Mouse (Mus musculus): ENCODE results near the gene Otop3. TPM values are rescaled to one million over a fixed set of nuclear protein-coding genes. Genes with fewer than 3 reads are reported as not detected.

Otop3 gene
- polyA plus RNA-seq, 1 experiment from 2014 or later, result 2.3 TPM

DNA sequence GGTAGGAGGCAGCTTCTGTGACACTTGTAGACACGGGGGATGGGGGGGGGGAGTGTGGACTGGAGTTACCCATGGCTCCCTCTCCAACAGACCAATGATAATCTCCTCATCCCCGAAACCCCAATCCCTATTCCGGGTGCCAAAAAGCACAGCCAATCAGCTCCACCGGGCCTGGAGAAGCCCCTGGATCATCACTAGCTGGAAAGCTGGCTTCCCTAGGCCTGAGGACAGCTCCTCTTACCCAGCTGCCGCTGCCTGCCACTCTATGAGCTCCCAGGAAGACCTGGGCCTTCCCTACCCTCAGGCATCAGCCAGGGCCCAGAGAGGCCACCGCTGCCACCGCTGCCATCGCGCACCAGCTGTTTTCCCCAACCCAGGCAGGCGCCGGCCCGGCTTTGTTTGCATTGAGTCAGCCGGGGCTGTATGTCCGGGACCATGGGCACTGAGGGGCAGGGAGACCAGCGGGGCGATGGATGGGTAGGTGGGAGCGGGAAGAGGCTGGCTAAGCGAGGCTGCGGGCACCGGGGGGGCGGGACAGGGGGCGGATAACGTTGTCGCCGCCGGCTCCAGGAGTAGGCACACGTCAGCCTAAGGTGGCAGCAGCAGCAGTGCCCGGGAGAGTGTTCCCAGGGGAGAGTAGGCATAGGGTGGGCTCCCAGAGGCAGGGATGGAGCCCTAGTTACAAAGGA lies 32.3 kb downstream of the Otop3 start:
- ATAC-seq, result peak; percentile 85
- Histone ChIP-seq H3K9me3 (ENCODE audit: control insufficient read depth, low read length) (no peaks in the 10 kb centered on the region), H3K27me3 (replicated peaks; ENCODE audit: control insufficient read depth, insufficient read depth, low read length) (no peaks in the 10 kb centered on the region), H3K27ac (ENCODE audit: low read depth, low read length) (peak overlapping the region; percentile 90), H3K4me2 (ENCODE audit: low read length) (peak overlapping the region; percentile 86), H3K9ac (ENCODE audit: low read depth, low read length) (peak overlapping the region; percentile 88), H3K4me3 (ENCODE audit: low read length) (peak overlapping the region; percentile 78), H3K36me3 (ENCODE audit: control insufficient read depth, insufficient read depth, low read length) (no peaks in the 10 kb centered on the region), H3K4me1 (ENCODE audit: control insufficient read depth, insufficient read depth, low read depth, low read length) (peaks cover 18% of the 10 kb centered on the region)
- WGBS, result 1% methylated on average over 28 of the region's 28 CpGs

DNA sequence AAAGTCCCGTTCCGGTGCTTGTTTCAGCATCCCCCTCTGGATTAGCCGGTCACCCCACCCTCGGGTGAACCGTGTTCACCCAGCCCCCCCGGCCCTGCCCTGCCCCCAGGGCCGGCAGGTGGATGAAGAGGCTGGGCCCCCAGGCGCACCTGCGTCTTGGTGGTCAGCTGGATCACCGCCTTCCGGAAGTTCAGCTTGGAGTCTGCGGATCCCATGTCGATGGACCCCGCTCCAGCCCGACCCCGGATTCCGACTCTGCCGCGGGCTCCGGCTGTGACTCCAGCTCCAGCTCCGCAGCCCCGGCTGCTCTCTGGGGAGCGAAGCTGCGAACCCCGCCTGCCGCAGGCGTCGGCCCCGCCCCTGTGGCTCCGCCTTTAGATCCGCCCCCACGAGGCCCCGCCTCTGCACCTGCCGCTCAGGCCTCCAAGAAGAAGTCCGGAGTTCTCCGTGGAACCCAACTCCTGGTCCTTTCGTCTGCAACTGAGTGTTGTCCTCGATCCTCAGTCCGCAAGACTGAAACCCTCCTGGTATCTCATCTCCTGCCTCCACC lies 32.9 kb downstream of the Otop3 start, which contains the start of gene Hid1:
Hid1 (minus strand) TSS at position 362 of the 550 bp plus-strand sequence.
- ATAC-seq, result peak; percentile 81
- Histone ChIP-seq H3K27ac (ENCODE audit: low read depth, low read length) (peak within 1 kb of the TSS; percentile 90), H3K9me3 (ENCODE audit: control insufficient read depth, low read length) (no peaks in the 10 kb centered on the region), H3K4me3 (ENCODE audit: low read length) (peak within 1 kb of the TSS; percentile 78), H3K4me1 (ENCODE audit: control insufficient read depth, insufficient read depth, low read depth, low read length) (peaks cover 18% of the 10 kb centered on the region), H3K27me3 (replicated peaks; ENCODE audit: control insufficient read depth, insufficient read depth, low read length) (no peaks in the 10 kb centered on the region), H3K36me3 (ENCODE audit: control insufficient read depth, insufficient read depth, low read length) (no peaks in the 10 kb centered on the region), H3K4me2 (ENCODE audit: low read length) (peak within 1 kb of the TSS; percentile 86), H3K9ac (ENCODE audit: low read depth, low read length) (peak within 1 kb of the TSS; percentile 88)
- under 1% methylated on average over 32 of the region's 39 CpGs for WGBS

DNA sequence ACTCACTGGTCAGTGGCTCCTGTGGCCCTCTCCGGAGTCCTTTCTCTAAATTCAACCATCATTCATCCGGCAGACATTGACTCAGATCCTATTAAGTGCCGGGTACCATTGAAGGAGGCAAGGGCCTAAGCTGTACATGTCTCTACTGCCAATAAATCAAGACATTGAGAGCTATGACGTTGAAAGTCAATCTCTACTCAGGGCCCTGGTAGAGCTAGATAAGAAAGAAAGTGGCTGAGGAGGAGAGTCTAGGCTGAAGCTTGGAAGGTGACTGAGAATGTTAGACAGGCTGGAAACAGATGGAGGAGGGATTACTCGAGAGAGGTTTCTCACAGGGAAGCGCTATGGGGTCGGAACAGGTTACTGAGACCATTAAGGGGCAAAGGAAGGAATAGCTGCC lies 35.8 kb downstream of the Otop3 start:
- ATAC-seq, result no peak
- Histone ChIP-seq H3K9ac (ENCODE audit: low read depth, low read length) (no peak overlapping the region), H3K9me3 (ENCODE audit: control insufficient read depth, low read length) (no peaks in the 10 kb centered on the region), H3K27me3 (replicated peaks; ENCODE audit: control insufficient read depth, insufficient read depth, low read length) (no peaks in the 10 kb centered on the region), H3K36me3 (ENCODE audit: control insufficient read depth, insufficient read depth, low read length) (no peaks in the 10 kb centered on the region), H3K4me3 (ENCODE audit: low read length) (no peak overlapping the region), H3K4me2 (ENCODE audit: low read length) (no peak overlapping the region), H3K27ac (ENCODE audit: low read depth, low read length) (no peak overlapping the region), H3K4me1 (ENCODE audit: control insufficient read depth, insufficient read depth, low read depth, low read length) (peaks cover 26% of the 10 kb centered on the region)
- WGBS, result 52% methylated on average over 7 of the region's 7 CpGs

DNA sequence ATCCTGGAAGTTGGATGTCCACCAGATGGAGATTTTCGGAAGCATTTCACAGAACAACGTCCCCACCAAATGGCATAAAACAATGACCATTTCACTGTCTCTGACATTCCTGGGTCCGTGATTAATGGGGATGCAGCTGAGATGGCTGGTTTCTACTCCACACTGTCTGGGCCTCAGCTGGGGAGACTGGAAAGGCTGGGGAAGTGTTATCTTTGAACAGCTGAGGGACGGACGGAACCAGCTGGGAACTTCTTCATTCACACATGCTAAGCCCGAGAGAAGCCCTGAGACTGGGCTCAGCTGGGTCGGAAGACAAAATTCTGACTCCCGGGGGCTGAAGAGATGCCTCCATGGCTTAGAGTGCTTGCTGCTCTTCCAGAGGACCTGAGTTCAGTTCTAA lies 36.8 kb downstream of the Otop3 start:
- WGBS, result 56% methylated on average over 8 of the region's 8 CpGs
- H3K9me3 ChIP-seq (ENCODE audit: control insufficient read depth, low read length), result no peaks in the 10 kb centered on the region
- no peak for ATAC-seq
- H3K4me2 ChIP-seq (ENCODE audit: low read length), result no peak overlapping the region
- H3K36me3 ChIP-seq (ENCODE audit: control insufficient read depth, insufficient read depth, low read length), result no peaks in the 10 kb centered on the region
- no peak overlapping the region for H3K9ac ChIP-seq (ENCODE audit: low read depth, low read length)
- peaks cover 16% of the 10 kb centered on the region for H3K4me1 ChIP-seq (ENCODE audit: control insufficient read depth, insufficient read depth, low read depth, low read length)
- no peak overlapping the region for H3K27ac ChIP-seq (ENCODE audit: low read depth, low read length)
- peaks cover 4% of the 10 kb centered on the region for H3K27me3 ChIP-seq (replicated peaks; ENCODE audit: control insufficient read depth, insufficient read depth, low read length)
- no peak overlapping the region for H3K4me3 ChIP-seq (ENCODE audit: low read length)

DNA sequence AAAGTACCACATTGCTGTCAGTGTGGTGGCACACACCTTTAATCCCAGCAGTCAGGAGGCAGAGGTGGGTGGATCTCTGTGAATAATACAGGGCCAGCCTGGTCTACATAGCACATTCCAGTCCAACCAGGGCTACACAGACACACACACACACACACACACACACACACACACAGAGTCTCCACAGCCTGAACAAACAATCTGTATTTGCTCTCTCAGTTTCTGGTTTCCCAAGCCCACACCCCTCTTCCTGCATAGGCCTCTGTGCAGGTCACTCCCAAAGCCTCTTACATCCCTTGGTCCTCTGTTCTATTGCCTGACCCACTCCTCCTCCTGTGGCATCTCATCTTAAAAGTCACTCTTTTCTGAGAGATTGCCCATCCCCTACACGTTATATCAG lies 37.5 kb downstream of the Otop3 start:
- H3K9ac ChIP-seq (ENCODE audit: low read depth, low read length), result no peak overlapping the region
- H3K9me3 ChIP-seq (ENCODE audit: control insufficient read depth, low read length), result no peaks in the 10 kb centered on the region
- H3K27me3 ChIP-seq (replicated peaks; ENCODE audit: control insufficient read depth, insufficient read depth, low read length), result peaks cover 4% of the 10 kb centered on the region
- no peak overlapping the region for H3K27ac ChIP-seq (ENCODE audit: low read depth, low read length)
- H3K4me1 ChIP-seq (ENCODE audit: control insufficient read depth, insufficient read depth, low read depth, low read length), result peaks cover 12% of the 10 kb centered on the region
- H3K4me3 ChIP-seq (ENCODE audit: low read length), result no peak overlapping the region
- 74% methylated on average over 1 of the region's 1 CpGs for WGBS
- no peak for ATAC-seq
- H3K4me2 ChIP-seq (ENCODE audit: low read length), result no peak overlapping the region
- H3K36me3 ChIP-seq (ENCODE audit: control insufficient read depth, insufficient read depth, low read length), result no peaks in the 10 kb centered on the region

DNA sequence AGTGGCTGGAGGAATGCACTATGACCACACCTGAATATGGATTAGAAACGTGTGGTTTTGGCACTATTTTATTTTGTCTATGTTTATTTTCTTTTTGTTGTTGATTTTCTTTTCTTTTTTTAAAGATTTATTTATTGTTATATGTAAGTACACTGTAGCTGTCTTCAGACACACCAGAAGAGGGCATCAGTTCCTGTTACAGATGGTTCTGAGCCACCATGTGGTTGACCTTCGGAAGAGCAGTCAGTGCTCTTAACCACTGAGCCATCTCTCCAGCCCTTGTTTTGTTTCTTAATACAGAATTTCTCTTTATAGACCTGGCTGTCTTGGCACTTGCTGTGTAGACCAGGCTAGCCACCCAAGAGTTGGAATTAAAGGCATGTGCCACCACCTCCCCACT lies 38.2 kb downstream of the Otop3 start:
- peaks cover 12% of the 10 kb centered on the region for H3K4me1 ChIP-seq (ENCODE audit: control insufficient read depth, insufficient read depth, low read depth, low read length)

DNA sequence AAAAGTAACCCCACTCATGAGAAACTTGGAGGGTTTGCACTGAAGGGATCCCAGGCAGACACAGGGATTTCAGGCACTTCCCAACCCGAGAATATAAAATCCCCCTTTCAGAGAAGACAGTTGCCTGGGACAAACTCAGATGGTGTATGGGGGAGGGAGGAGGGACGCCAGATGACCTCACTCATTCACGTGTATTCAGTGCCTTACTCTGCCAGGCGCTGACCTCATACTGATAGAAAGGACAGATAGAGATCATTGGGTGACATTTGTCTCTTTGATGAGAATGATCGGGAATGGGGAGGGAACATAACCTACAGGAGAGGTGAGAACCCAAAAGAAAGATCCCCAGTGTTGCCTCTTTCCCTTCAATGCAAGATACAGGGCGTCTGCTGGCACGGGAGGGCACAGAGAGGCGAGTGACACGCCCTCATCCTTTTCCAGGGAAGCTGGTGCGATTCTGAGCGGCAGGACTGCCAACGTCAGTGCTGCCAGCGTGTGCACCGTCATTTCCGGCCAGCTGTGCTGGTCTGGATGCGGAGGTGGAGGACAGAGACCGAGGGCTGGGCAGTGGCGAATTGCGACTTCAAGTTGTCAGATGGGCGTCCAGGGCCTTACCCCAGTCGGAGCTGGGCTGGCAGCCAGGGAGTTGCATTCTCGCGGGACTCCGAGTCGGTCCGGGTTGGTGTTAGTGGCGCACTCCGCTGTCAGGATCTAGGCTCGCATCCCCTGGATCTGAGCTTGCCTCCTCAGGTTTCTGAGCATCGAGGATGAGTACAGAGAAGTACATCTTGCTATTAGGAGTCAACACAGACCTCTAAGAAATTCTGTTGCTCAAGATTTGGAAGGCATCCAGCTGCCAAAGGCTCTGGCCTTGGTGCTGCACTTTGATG lies 39.5 kb downstream of the Otop3 start:
- H3K27ac ChIP-seq (ENCODE audit: low read depth, low read length), result peak overlapping the region; percentile 76
- under 1% methylated on average over 28 of the region's 30 CpGs for WGBS

More for the DNA sequence above, 38.2 kb downstream of the Otop3 start:
- H3K27me3 ChIP-seq (replicated peaks; ENCODE audit: control insufficient read depth, insufficient read depth, low read length), result peaks cover 4% of the 10 kb centered on the region
- H3K36me3 ChIP-seq (ENCODE audit: control insufficient read depth, insufficient read depth, low read length), result no peaks in the 10 kb centered on the region
- no peak overlapping the region for H3K27ac ChIP-seq (ENCODE audit: low read depth, low read length)
- ATAC-seq, result no peak
- no peaks in the 10 kb centered on the region for H3K9me3 ChIP-seq (ENCODE audit: control insufficient read depth, low read length)
- H3K4me3 ChIP-seq (ENCODE audit: low read length), result no peak overlapping the region
- no peak overlapping the region for H3K9ac ChIP-seq (ENCODE audit: low read depth, low read length)
- no peak overlapping the region for H3K4me2 ChIP-seq (ENCODE audit: low read length)
- 49% methylated on average over 2 of the region's 2 CpGs for WGBS

DNA sequence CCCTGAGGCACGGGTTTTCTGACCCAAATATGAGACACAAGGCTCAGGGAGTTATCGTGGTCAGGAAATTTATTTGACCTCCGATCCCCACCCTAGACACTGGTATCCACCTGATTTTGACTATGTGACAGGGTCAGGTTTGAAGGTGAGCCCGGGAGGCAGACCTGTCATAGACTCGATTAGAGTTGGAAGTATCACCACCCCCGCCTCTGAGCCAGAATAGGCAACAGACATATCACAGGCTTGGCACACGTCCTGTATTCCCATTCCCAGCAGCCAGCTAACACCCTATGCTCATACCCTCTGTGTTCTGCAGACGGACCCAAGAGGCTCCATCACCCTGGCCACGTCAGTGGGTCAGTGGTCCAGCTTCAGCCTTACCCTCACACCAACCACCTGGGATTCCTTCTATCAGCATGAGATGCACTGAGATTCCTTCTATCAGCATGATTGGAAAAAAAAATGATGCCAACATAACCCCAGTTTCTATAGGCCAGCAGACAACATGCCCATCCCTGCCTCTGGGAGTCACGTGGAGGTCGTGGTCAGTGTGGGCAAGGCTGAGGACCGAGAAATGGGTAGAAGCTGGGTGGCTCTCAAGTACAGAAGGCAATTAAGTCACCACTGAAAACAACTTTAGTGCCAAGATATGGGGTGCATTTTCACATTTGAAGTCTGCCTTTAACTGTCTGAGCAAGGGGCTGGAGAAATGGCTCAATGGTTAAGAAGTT lies 40.3 kb downstream of the Otop3 start:
- H3K27ac ChIP-seq (ENCODE audit: low read depth, low read length), result peak overlapping the region; percentile 76
- no peaks in the 10 kb centered on the region for H3K36me3 ChIP-seq (ENCODE audit: control insufficient read depth, insufficient read depth, low read length)
- peak overlapping the region; percentile 71 for H3K9ac ChIP-seq (ENCODE audit: low read depth, low read length)
- H3K4me3 ChIP-seq (ENCODE audit: low read length), result peak overlapping the region; percentile 46
- H3K27me3 ChIP-seq (replicated peaks; ENCODE audit: control insufficient read depth, insufficient read depth, low read length), result peaks cover 4% of the 10 kb centered on the region
- H3K9me3 ChIP-seq (ENCODE audit: control insufficient read depth, low read length), result no peaks in the 10 kb centered on the region
- peaks cover 12% of the 10 kb centered on the region for H3K4me1 ChIP-seq (ENCODE audit: control insufficient read depth, insufficient read depth, low read depth, low read length)
- peak; percentile 19; the same call in 1 of the 2 replicates for ATAC-seq
- WGBS, result 65% methylated on average over 12 of the region's 12 CpGs
- peak overlapping the region; percentile 75 for H3K4me2 ChIP-seq (ENCODE audit: low read length)

More for the DNA sequence above, 39.5 kb downstream of the Otop3 start:
- Histone ChIP-seq H3K4me3 (ENCODE audit: low read length) (peak overlapping the region; percentile 46), H3K27me3 (replicated peaks; ENCODE audit: control insufficient read depth, insufficient read depth, low read length) (peaks cover 4% of the 10 kb centered on the region), H3K36me3 (ENCODE audit: control insufficient read depth, insufficient read depth, low read length) (no peaks in the 10 kb centered on the region), H3K9me3 (ENCODE audit: control insufficient read depth, low read length) (no peaks in the 10 kb centered on the region), H3K4me1 (ENCODE audit: control insufficient read depth, insufficient read depth, low read depth, low read length) (peaks cover 12% of the 10 kb centered on the region), H3K4me2 (ENCODE audit: low read length) (peak overlapping the region; percentile 75), H3K9ac (ENCODE audit: low read depth, low read length) (peak overlapping the region; percentile 71)
- ATAC-seq, result peak; percentile 86

Measured in hindbrain, embryonic 16.5 days (tissue).